Mouse (Mus musculus) spleen, adult 2 months (tissue): ENCODE measurements around the gene Il18rap.

ENCODE experiments used
- CTCF ChIP-seq: fragments of 200-500 bp; IDR thresholded peaks from 2 replicates; pipeline ENCODE4 v1.5.1; 2011; ENCODE audit warnings: mild to moderate bottlenecking, inconsistent platforms; ENCODE audit not compliant: insufficient read depth, insufficient read length, insufficient replicate concordance; ENCODE audit errors: extremely low read depth
- POLR2A ChIP-seq: fragments of 200-500 bp; IDR thresholded peaks from 2 replicates; pipeline ENCODE4 v1.6.1; 2011; ENCODE audit warnings: low read depth, low read length, inconsistent platforms

DNA sequence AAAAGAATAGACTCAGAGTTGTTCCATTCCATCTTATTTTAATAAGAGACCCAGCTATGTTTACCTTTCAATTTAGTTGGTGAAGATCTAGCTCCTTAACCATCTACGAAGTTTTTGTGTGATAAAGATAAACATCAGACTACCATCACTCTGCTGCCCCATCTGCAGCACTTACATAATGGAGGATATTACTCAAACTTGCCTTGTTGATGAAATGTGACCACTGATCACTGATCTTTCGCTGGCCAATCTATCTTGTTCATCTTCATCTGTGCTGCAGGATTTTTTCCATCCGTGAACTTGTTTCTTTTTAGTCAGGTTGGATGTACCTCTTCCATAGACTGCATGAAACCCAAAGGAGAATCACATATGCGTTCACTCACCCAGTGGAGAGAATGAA, 20.6 kb upstream of the Il18rap start:
- TF ChIP-seq CTCF (no peak), POLR2A (no peak)
